Mouse (Mus musculus) megakaryocyte, embryonic 14.5 days (primary cell): ENCODE results near the gene Abca6. TPM values are rescaled to one million over a fixed set of nuclear protein-coding genes. Genes with fewer than 3 reads are reported as not detected.

Experiments used
- H3K27me3 ChIP-seq: replicated peaks from 2 replicates; pipeline ENCODE3; 2012; ENCODE audit warnings: inconsistent platforms
- H3K36me3 ChIP-seq: replicated peaks from 2 replicates; pipeline ENCODE3; 2012; ENCODE audit warnings: low read length, inconsistent platforms, mixed read lengths
- H3K4me1 ChIP-seq: 2 replicates; pipeline ENCODE4 v1.6.1; 2012; ENCODE audit warnings: inconsistent platforms
- H3K4me3 ChIP-seq: replicated peaks from 2 replicates; pipeline ENCODE3; 2012; ENCODE audit warnings: moderate library complexity, mild to moderate bottlenecking, inconsistent platforms
- H3K9me3 ChIP-seq: 2 replicates; pipeline ENCODE4 v1.6.1; 2012; ENCODE audit warnings: inconsistent platforms
- FLI1 ChIP-seq: IDR thresholded peaks from 2 replicates; pipeline ENCODE4 v1.6.1; 2012; ENCODE audit warnings: low read length, inconsistent platforms, mixed read lengths
- GATA1 ChIP-seq: IDR thresholded peaks from 3 replicates; pipeline ENCODE4 v1.6.1; 2012; ENCODE audit warnings: mixed read lengths, low read length, inconsistent platforms, borderline replicate concordance
- polyA plus RNA-seq: library from polyadenylated mRNA; stranded (reverse); fragments of >175 nt; gene quantifications from 2 replicates; pipeline ENCODE4 v1.2.3, GENCODE M21; 2012; ENCODE audit warnings: low replicate concordance; ENCODE audit not compliant: insufficient read depth

Abca6 gene
- polyA plus RNA-seq, 1 experiment: not detected

DNA sequence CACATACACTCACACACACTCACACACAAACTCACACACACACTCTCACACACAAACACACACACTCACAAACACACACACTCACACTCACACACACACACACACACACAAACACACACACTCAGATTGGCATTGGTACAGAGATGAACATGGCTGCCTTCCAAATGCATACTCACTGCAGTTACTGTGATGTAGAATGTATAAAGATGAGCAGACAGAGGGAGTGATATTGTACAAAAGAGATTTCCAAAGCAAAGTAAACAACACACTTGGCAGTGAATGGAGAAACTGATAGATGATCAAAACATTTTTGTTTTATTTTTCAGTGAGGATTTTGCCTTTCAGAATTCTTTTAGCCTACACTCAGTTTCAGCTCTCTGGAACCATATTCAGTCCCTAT lies 34.5 kb downstream of the Abca6 start:
- H3K9me3 ChIP-seq: no peaks in the 10 kb centered on the region
- TF ChIP-seq GATA1 (no peak), FLI1 (no peak)

DNA sequence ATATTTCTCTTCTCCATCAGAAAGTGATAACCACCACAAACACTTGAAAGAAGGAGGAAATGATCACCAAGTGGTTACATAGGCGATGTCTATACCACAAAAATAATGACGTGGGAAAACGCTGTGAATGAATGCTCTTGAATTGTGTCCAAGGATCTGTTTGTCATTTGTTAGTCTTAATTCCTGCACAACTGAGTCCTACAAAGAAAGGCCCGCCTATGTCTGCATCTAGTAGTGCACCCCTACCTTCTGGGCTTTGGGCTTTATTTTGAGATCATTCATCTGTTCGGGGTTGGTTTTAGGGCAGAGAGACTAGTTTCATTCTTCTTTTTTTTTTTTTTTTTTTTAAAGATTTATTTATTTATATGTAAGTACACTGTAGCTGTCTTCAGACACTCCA lies 47.6 kb downstream of the Abca6 start:
- TF ChIP-seq GATA1: no peak
- TF ChIP-seq FLI1: no peak
- H3K27me3 ChIP-seq: no peaks in the 10 kb centered on the region
- no peaks in the 10 kb centered on the region for H3K36me3 ChIP-seq
- no peak overlapping the region for H3K4me3 ChIP-seq
- H3K4me1 ChIP-seq: no peaks in the 10 kb centered on the region
- no peaks in the 10 kb centered on the region for H3K9me3 ChIP-seq

More for the DNA sequence above, 34.5 kb downstream of the Abca6 start:
- Histone ChIP-seq H3K36me3 (no peaks in the 10 kb centered on the region), H3K27me3 (no peaks in the 10 kb centered on the region), H3K4me1 (no peaks in the 10 kb centered on the region), H3K4me3 (no peak overlapping the region)

DNA sequence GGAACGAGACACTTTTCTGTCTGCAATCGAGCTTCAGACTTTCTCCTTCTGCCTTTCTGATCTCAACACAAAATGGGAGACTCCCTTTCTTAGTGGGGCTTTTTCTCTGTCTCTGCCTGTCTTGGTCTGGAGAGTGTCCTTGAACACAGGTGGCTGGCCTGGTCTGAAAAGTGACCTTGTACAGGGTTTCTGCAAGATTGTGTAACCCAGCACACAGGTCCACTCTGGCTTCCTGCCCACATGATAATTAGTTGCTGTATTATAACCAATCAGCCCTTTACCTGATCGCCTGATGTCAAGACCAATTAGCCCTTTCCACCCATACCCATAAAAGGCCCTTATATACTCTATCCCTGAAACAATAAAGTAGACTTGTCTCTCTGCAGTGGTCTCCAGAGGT lies 52.7 kb downstream of the Abca6 start:
- Histone ChIP-seq H3K4me1 (no peaks in the 10 kb centered on the region), H3K4me3 (no peak overlapping the region), H3K27me3 (no peaks in the 10 kb centered on the region), H3K9me3 (no peaks in the 10 kb centered on the region), H3K36me3 (no peaks in the 10 kb centered on the region)
- TF ChIP-seq GATA1 (no peak), FLI1 (no peak)

DNA sequence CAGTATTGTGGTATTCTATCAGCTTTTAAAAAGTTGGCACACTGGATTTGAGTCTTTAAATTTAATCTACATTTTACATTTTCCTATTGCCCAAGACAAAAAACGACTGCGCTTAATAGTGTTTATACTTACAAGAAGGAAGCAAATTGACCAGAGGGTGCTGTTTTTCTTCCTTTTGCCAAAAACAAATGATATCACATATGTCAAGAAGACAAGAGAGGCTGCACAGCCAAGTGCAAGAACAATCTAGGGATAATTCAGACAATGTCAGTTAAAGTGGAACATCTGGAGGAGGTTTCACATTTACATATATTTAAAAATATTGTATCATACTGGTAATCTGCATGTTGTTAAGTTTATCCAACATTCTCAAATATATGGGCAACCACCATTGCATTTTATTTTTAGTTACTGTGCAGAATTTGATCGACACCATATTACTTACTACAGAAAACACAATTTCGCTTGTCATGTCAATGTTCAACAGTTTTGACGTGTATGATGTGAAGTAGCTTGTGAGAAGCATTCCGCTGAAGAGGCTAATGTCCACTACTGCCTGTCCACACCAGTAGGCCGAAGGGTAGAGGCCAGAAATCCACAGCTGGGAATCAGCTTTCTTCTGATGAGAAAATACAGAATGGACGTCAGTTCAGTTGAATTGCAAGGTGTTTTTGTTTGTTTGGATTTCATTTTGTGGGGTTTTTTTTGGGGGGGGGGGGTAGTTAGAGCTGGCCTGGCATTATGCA lies 54.8 kb downstream of the Abca6 start:
- Histone ChIP-seq H3K27me3 (no peaks in the 10 kb centered on the region), H3K9me3 (no peaks in the 10 kb centered on the region), H3K4me1 (no peaks in the 10 kb centered on the region), H3K4me3 (no peak overlapping the region), H3K36me3 (no peaks in the 10 kb centered on the region)
- TF ChIP-seq FLI1 (no peak), GATA1 (no peak)

DNA sequence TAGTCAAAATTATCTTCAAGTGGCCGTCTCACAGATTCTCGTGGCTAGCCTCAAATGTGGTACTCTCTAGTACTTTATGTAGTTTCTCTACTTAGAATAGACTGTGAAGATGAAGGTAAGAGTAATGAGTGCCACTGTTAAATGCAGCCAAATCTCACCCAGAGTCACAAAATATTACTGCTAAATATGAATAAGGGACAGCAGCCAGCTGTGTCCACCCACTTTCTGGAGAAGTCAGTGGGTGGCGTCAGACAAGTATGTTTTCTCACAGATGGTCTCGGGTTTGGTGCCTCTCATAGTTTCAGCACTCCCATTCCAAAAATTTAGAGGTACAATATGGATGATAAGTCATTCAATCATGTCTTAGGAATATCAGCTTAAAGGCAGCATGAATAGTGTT lies 56.3 kb downstream of the Abca6 start:
- Histone ChIP-seq H3K4me1 (no peaks in the 10 kb centered on the region), H3K36me3 (no peaks in the 10 kb centered on the region), H3K27me3 (no peaks in the 10 kb centered on the region), H3K9me3 (no peaks in the 10 kb centered on the region), H3K4me3 (no peak overlapping the region)
- TF ChIP-seq FLI1 (no peak), GATA1 (no peak)

DNA sequence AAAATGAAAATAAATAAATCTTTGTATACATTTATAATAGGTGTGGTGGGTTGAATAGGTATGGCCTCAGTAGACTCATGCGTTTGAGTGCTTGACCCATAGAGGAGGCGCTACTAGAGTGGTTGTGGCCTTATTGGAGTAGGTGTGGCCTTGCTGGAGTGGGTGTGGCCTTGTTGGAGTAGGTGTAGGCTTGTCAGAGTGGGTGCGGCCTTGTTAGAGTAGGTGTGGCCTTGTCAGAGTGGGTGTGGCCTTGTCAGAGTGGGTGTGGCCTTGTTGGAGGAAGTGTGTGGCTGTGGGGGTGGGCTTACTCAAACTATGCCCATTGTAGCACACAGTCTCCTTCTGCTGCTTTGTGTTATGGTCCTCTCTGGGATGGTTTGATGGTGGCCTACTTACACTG lies 80.4 kb downstream of the Abca6 start:
- no peak overlapping the region for H3K4me3 ChIP-seq
- H3K27me3 ChIP-seq: no peaks in the 10 kb centered on the region
- TF ChIP-seq FLI1 (no peak), GATA1 (no peak)
- peaks cover 3% of the 10 kb centered on the region; the same call in 1 of the 2 replicates for H3K9me3 ChIP-seq
- no peaks in the 10 kb centered on the region for H3K4me1 ChIP-seq
- H3K36me3 ChIP-seq: no peaks in the 10 kb centered on the region

DNA sequence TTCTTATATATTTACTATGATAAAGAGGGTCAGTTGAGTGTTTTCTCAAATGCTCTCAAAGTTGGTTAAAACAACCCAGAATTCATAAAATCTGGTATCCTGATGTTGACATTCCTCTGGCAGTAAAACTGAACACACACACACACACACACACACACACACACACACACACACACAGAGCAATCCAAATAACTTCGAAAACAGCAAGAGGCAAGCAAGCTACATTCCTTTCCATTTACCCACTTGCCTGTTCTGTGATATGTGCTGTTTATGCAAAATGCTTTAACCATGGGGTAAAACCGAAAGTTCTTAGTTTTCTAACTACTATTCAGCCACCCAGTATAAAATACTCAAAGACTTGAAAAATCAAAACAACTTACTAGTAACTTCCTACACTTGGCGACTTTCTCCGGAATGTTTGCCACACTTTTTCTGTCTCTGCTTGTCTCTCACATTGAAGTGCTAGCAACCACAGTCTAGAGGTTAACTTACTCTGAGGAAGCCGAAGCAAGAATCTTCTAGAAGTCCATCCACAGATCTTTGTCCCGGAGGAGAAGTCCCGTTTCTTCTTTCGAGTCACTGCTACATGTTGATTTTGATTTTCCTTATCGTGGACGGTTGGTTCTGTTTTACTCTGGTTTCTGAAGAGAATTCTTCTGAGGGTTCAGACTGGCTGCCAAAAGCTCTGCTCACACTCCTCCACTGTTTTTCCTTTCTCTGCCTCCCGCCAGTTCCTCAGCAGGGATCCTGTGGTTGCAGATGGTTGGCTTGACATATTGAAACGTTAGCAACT lies 83.9 kb downstream of the Abca6 start, which contains the start of gene Abca9:
Gene Abca9 (minus strand): TSS at position 738 of the 793 bp plus-strand sequence.
- Histone ChIP-seq H3K36me3 (no peaks in the 10 kb centered on the region), H3K4me1 (no peaks in the 10 kb centered on the region), H3K4me3 (no peak within 1 kb of the TSS), H3K9me3 (peaks cover 3% of the 10 kb centered on the region; the same call in 1 of the 2 replicates), H3K27me3 (no peaks in the 10 kb centered on the region)
- TF ChIP-seq FLI1 (no peak), GATA1 (no peak)

DNA sequence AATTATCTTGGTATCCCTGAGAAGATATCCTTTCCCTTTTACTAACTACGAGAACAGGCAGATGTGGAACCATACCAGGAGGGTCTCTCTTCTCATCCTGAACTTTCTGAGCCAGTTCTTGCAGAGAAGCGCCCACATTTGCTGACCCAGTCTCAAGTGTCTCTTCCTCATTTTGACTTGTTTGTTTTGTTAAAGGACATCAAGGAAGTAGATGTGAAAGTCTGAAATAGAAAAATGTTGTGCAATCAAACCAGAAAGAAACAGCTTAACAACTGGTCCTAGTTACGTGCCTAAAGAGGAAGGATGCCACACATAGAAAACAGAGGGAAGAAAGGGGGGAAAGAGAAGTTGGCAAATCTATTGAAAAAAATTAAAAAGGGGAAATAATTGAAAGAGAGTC lies 85.8 kb downstream of the Abca6 start:
- Histone ChIP-seq H3K4me3 (no peak overlapping the region), H3K27me3 (no peaks in the 10 kb centered on the region), H3K9me3 (no peaks in the 10 kb centered on the region), H3K36me3 (no peaks in the 10 kb centered on the region), H3K4me1 (no peaks in the 10 kb centered on the region)
- TF ChIP-seq FLI1 (no peak), GATA1 (no peak)

DNA sequence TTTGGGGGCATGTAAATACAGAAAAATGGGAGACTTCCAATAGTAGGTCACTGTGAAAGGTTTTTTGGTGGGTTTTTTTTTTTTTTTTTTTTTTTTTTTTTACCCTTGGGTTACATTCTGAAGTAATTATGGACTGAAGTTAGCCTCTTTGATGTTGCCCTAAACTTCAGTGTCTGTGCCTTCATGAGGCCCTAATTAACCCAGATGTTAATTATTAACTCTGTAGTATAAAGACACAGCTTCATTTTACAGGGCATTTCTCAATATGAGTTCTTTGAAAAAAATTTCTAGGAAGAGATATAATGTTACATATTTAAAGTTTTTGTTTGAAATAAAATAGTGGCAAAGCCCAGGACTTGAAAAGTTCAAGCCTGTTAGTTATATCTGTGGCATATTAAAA lies 86.2 kb downstream of the Abca6 start:
- no peaks in the 10 kb centered on the region for H3K9me3 ChIP-seq
- TF ChIP-seq GATA1 (no peak), FLI1 (no peak)
- no peaks in the 10 kb centered on the region for H3K27me3 ChIP-seq
- H3K4me1 ChIP-seq: no peaks in the 10 kb centered on the region
- H3K36me3 ChIP-seq: no peaks in the 10 kb centered on the region
- H3K4me3 ChIP-seq: no peak overlapping the region

DNA sequence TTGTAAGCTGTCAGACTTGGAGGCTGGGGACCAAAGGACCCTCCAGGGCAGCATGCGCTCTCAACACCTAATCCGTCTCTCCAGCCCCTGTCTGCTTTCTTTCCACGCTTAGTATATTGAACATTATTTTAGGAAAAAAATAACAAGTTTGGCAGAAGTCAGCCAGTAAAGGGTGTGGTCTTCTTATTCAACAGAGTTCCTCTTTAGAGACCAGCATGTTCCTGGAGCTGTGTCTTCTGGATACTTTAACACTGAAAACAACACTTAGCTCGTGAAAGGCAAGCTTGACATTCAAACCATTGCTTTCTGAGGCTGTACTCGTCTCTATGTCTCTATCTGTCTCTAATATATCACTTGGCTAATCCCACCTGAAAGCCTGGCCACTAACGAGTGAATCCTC lies 94.5 kb downstream of the Abca6 start:
- H3K4me3 ChIP-seq: no peak overlapping the region
- H3K36me3 ChIP-seq: no peaks in the 10 kb centered on the region
- H3K27me3 ChIP-seq: no peaks in the 10 kb centered on the region
- TF ChIP-seq FLI1 (no peak), GATA1 (no peak)
- peaks cover 4% of the 10 kb centered on the region; the same call in 1 of the 2 replicates for H3K9me3 ChIP-seq
- no peaks in the 10 kb centered on the region for H3K4me1 ChIP-seq
